Mouse (Mus musculus) liver, embryonic 14.5 days (tissue): ENCODE measurements around the gene Stra6l.

ENCODE experiments used
- CTCF ChIP-seq: IDR thresholded peaks from 2 replicates; pipeline ENCODE4 v1.5.1; 2016; ENCODE audit warnings: antibody characterized with exemption, low read depth, control low read depth
- EP300 ChIP-seq: IDR thresholded peaks from 2 replicates; pipeline ENCODE4 v1.6.1; 2016; ENCODE audit warnings: antibody characterized with exemption, low read depth

DNA sequence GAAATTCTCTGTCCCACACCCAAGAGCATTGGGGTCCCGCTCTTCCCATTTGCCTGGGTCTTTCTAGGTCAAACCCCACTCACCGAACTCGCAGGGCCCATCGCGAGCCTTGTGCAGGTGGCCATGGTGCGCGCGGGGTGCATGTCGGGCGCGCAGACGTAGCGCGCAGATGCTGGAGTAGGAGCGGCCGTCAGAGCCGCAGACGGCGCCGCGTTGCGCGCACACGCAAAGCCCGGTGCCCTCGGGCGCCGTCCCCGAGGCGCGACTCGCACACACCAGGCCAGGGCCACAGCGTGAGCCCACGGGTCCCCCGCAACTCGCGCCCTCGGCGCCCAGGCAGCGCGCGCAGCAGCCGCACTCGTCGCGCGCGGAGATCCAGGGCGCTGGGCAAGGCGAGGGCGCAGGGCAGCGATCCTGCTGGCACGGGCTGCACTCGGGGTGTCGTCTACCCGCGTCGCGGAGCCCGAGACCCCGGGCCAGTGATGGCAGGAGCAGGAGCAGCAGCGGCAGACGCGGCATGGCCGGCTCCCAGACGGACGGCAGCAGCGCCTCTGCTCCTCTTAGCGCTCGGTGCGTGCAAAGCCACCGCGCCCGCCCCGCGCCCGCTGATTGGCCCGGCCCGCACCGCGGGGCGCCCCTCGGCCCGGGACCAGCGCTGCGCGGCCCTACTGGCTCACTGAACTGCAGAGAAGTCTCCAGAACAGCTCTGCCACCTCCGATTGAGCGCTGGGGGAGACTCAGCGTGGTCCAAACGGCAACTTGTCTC lies 22.0 kb upstream of the Stra6l start, which contains the start of gene Igfbpl1:
- TF ChIP-seq CTCF, result no peak
- no peak for TF ChIP-seq EP300
